Mouse (Mus musculus) ZHBTc4 (cell line): ENCODE measurements at regions not wholly inside any gene's neighbourhood (a gene's known extent, or its start where the extent isn't known, plus 50 kb on each side); places are given as distances from the start of the nearest gene placed in this dataset.

ENCODE experiments used
- DNase-seq: peaks from one replicate; pipeline ENCODE4 v3.0.0-alpha.2; 2011; ENCODE audit warnings: low read depth, low spot score

DNA sequence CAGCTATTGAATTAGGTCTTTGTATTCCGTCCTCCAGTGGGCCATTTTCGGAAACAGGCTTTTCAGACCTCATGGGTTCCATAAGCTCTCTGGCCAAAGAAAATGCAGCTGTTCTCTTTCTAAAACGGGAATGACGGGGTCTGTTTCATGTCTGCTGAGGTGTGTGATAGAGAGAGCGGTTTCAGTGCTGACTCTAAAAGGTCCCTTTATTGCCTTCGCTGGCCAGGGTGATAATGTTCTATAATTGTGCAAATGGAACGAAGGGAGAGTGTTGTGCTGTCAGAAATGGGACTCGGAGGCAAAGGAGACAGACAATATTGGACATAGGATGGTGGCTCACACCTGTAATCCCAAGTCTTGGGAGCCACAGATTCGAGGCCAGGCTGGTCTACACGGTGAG, 53.5 kb upstream of the Osbpl8 start:
- DNase-seq, result no peak

GRCm38 (mm10) chr10:111108658-111109633, 55.6 kb upstream of the Osbpl8 start:
- DNase-seq, result peak; percentile 80

DNA sequence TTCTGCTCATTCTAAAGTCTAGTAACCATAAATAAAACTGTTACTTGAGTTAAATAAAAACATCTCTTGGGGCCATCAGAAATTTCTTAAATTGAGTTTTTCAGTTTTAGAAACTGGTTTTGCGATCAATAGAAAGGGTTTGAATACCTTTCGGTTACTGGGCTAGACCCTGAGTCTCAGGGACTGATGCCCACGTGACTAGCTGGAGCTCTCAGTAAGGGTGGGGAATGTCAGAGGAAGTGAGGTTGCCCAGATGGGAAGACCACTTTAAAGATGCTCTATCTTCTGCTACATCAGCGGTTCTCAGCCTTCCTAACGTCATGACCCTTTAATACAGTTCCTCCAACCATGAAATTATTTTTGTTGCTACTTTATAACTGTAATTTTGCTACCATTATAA, 56.7 kb upstream of the Osbpl8 start:
- DNase-seq, result no peak

- peak; percentile 83 for DNase-seq
Observed at GRCm38 (mm10) chr10:111107387-111107786, 57.2 kb upstream of the Osbpl8 start.

- DNase-seq, result no peak
Observed at GRCm38 (mm10) chr10:111106411-111106810, 58.1 kb upstream of the Osbpl8 start.

- no peak for DNase-seq
Observed at GRCm38 (mm10) chr10:111105662-111106061, 58.9 kb upstream of the Osbpl8 start.

- no peak for DNase-seq
Observed at GRCm38 (mm10) chr10:111103512-111103911, 61.0 kb upstream of the Osbpl8 start.

DNA sequence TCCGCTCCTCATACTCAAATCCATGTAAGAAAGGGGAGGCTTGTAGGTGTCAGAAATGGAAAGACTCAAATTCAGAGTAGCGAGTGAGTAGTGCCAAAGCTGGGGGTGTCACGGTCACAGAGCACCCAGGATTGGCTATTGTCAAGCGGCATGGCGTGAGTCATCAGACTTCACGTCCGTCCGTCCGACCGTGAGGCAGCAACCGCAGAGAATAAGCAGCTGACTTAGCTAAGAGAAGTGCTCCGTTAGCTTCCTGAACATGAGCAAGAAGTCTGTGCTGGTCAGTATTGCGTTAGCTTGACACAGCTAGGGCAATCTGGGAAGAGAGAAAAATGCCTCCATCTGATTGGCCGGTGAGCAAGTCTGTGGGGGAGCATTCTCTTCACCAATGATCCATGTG, 61.5 kb upstream of the Osbpl8 start:
- no peak for DNase-seq

DNA sequence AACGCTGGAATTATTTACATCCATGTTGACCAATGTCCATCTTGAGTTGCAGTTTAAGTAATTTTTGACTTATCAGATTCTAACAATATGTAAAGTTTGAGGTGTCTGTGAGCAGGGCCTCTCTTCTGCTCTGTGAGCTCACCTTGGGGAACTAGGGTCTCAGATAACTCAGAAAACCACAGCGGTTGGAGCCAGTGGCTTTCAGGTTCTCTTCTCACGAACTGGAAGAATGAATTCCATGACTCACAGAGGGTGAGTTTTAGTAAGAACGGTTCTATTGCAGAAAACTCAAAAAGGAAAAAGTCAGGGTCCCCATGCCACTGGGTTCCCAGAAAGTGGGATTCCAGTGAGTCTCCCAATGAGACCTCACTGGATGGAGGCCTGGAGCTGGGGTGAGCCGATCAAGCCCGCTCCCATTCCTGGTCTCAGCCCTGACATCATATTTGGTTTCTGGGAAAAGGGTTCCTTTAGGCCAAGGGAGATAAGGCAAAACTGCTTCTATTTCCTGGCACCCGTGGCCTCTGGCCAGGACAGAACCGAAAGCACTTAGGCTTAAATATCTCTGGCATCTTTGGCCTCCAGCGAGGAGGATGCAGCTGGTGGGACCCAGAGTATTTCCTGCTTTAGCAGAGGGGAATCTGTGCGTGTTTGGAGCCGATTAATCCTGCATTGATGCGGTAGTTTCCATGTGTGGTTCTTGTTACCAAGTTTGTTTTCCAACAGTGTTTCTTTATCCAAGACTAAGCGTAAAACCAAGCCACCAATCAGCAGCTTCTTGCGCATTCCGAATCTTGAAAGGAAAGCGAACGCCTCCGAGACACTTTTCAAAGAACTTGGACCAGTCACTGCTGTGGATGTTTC, 62.4 kb upstream of the Osbpl8 start:
- no peak for DNase-seq

DNA sequence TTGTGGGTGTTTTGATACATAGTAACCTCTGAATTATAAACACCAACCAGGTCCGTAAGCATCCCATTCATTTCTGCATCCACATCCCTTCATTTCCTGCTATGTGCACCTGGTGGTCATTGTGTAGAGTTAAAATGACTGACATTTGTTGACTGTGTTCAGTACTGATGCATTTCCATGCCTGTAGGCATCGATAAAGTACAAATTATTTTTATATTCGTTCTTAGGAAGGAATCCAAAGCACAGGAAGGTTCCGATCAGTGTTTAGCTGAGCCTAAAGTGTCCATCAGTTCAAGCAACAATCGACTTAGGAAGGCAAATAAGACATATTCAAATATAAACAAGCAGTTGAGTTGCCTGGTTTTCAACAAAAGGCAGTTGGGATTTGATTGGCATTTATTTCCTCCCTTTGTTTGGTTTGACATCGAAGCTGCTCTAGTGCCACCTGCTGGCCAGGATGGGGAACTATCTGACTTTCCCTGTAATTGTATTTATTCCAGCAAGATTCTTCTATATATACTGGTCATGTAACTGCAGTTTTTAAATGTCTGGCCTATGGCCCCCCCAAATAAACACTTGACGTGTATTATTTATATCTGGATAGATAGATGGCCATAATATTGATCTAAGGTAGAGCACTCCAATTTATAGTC, 64.6 kb upstream of the Osbpl8 start:
- peak; percentile 80 for DNase-seq

DNA sequence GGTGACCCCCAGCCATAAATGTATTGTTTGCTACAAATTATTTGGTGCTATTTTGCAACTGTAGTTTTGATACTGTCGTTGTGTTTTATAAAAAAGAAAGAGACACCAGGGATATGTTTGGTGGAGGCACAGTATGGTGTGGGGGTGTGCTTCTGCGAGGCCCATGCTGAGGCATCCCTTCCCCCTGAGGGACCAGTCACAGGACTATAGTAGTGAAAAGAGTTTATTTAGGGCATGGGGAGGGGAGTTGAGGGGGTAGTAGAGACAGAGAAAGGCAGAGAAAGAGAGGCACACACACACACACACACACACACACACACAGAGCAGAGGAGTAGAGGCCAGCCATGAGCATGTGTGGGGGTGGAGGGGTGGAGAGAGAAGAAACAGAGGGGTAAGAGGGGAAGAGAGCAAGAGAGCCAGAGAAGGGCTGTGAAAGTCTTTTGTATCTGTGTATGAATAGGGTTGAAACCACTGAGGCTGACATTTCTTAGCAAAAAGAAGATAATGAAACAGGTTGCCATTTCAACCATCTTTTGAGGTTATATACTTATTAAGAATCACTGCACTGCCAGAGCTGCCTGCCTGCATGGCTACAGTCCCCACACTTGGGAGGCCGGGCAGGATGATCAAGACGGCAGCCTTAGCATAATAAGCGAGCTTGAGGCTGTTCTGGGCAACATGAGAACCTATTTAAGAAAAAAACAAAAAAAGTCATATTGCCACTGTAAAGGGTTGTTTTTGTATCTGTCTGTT, 65.3 kb upstream of the Osbpl8 start:
- no peak for DNase-seq

GRCm38 (mm10) chr10:111097245-111097644, 67.3 kb upstream of the Osbpl8 start:
- DNase-seq, result no peak

GRCm38 (mm10) chr10:111096811-111097210, 67.7 kb upstream of the Osbpl8 start:
- no peak for DNase-seq

GRCm38 (mm10) chr10:111094405-111094804, 70.1 kb upstream of the Osbpl8 start:
- no peak for DNase-seq

- DNase-seq, result no peak
Observed at GRCm38 (mm10) chr10:111089382-111089781, 75.2 kb upstream of the Osbpl8 start.

DNA sequence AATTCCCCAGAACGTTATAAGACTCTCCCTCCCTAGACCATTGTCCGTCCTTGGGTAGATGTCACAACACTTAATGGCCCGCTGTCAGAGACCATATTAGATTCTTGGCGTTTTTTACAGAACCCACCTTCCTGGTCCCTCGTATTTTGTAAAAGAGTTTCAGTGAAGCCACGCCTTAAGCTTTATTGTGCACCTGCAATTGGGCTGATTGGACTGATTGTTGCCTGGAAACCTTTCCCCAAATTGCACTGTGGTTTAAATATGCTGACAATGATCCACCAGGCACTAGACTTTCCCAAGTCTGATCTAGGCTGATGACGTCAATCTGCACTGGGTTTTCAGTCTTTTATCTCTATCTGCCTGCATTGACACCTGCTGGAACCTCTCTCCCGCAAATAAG, 75.6 kb upstream of the Zdhhc17 start:
- DNase-seq, result peak; percentile 56

- no peak for DNase-seq
Observed at GRCm38 (mm10) chr10:111084267-111084780, 74.4 kb upstream of the Zdhhc17 start.

GRCm38 (mm10) chr10:111083861-111084260, 73.9 kb upstream of the Zdhhc17 start:
- DNase-seq, result no peak

DNA sequence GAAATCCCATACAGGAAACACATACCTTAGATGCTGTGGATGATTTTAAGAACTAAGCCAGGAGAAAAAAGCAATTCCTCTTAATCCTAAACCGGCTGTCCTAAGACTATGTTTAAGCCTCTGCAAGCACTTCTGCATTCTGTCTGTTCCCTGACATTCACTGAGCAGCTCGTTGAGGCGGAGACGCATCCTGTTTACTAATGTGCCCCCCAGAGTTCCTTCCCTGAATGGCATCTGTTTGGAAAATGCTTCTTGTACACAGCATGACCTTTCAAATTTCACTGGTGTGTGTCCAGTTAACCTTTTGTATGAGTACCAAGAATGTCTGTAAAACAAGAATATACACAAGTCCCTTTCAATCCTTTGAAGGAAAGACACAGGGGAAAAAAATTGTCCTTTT, 73.4 kb upstream of the Zdhhc17 start:
- no peak for DNase-seq

DNA sequence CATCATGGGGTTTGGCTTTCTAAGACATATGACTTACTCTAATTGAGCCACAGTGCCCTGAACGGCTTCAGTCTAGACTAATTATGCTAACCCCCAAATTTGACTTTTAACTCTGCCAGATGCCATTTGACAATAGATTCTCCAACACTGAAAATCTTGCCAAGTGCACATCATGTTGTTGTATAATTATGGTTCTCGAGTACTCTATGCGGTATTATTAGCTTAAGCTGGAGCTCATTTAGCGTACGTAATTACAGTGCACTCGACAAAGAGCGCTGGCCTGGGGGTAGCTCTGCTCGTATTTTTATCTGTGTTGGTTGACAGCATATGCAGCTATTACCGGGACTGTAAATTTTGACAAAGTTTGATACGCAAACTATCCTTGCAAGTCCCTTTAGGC, 70.4 kb upstream of the Zdhhc17 start:
- no peak for DNase-seq

- DNase-seq, result no peak
Observed at GRCm38 (mm10) chr10:111079051-111079450, 69.1 kb upstream of the Zdhhc17 start.
